Mouse (Mus musculus): ENCODE results near the gene Lhcgr. TPM values are rescaled to one million over a fixed set of nuclear protein-coding genes. Genes with fewer than 3 reads are reported as not detected.

The Lhcgr gene
- polyA plus RNA-seq, 1 experiment from 2014 or later, result 0.13 TPM

- Histone ChIP-seq H3K36me3 (ENCODE audit: insufficient read depth, low read length) (no peaks in the 10 kb centered on the region), H3K4me1 (ENCODE audit: insufficient read depth, low read depth, low read length) (no peaks in the 10 kb centered on the region), H3K9ac (replicated peaks; ENCODE audit: low read depth) (no peak overlapping the region), H3K27me3 (replicated peaks; ENCODE audit: insufficient read depth, low read length) (no peaks in the 10 kb centered on the region), H3K4me2 (replicated peaks; ENCODE audit: low read depth, low read length) (no peak overlapping the region), H3K27ac (ENCODE audit: low read length) (no peak overlapping the region), H3K4me3 (ENCODE audit: low read depth, low read length) (no peak overlapping the region), H3K9me3 (ENCODE audit: low read length) (no peaks in the 10 kb centered on the region)
- WGBS, result 54% methylated on average over 9 of the region's 9 CpGs
- TF ChIP-seq EP300 (IDR thresholded peaks at IDR 0.05) (no peak), CTCF (IDR thresholded peaks at IDR 0.05) (no peak)
- ATAC-seq (no peak), DNase-seq (ENCODE audit: low spot score) (no peak)
These were observed 95.0 kb downstream of the Lhcgr start for GRCm38 (mm10) chr17:88696656-88697333.

DNA sequence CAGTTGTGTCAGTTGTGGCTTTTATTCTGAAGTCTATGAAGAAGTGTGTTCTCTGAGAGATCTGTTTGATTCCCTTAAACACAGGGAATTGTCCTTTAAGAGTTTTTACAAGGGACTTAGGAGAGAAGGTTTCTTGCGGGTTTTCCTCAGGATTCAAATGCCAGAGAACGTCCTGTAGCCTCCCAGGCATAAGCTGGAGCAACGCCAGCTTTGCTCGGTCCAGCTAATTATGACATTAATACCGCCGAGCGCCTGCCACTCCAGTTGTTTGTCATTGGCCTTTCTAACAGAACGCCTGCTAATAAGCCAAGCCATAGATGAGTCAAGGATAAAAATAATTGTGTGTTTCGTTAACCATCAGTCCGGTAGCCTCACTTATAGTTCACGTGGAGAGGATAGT, 103.6 kb downstream of the Lhcgr start:
- H3K36me3 ChIP-seq (ENCODE audit: insufficient read depth, low read length), result no peaks in the 10 kb centered on the region
- WGBS, result 57% methylated on average over 11 of the region's 11 CpGs
- no peak for DNase-seq (ENCODE audit: low spot score)
- TF ChIP-seq CTCF (IDR thresholded peaks at IDR 0.05), result no peak
- TF ChIP-seq EP300 (IDR thresholded peaks at IDR 0.05), result no peak
- no peaks in the 10 kb centered on the region for H3K27me3 ChIP-seq (replicated peaks; ENCODE audit: insufficient read depth, low read length)
- no peak for ATAC-seq
- no peak overlapping the region for H3K4me3 ChIP-seq (ENCODE audit: low read depth, low read length)
- H3K9me3 ChIP-seq (ENCODE audit: low read length), result no peaks in the 10 kb centered on the region
- no peak overlapping the region for H3K4me2 ChIP-seq (replicated peaks; ENCODE audit: low read depth, low read length)
- no peak overlapping the region for H3K9ac ChIP-seq (replicated peaks; ENCODE audit: low read depth)
- H3K27ac ChIP-seq (ENCODE audit: low read length), result no peak overlapping the region
- H3K4me1 ChIP-seq (ENCODE audit: insufficient read depth, low read depth, low read length), result no peaks in the 10 kb centered on the region

DNA sequence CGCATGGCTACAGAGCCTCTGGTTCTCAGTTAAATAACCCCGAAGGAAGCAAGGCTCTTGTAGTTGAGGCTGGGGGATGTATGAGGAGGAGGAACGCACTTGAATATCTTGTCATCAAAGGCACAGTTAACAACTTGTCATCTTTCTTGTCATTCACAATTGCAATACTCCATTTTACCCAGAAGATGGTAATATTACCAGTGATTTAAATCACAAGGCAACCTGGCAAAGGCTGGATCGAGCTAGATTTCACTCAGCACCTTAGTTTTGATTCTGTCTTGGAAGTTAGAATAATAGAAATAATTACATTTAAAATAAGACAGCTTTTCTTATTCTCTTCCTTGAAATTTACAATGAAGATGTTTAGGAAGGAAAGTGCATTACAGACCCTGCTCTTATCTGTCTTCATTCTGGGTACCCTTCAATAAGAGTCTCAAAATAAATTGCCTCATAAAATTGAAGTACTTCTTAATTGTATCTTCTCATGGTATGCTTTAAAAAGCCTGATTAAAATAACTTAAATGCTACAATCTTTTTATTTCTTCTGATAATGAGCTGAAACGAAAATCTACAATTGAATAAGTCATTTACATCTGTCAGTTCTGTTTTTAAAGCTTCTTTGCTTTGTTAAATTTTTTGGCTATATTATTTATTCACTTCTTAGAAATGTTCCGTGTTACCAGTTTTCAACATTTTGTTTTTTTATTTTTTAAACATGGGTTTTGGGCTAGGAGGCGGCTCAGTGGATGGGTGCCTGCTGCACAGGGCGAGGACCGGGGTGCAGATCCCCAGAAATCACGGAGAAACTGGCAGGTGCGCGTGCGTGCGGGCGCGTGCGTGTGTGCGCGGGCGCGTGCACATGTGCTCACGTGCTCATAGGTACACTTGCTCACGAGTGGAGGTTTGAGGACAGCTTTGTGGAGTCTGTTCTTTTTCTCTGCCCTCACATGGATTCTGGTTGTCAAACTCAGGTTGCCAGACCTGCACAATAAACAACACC, 116.2 kb downstream of the Lhcgr start:
- ATAC-seq (no peak), DNase-seq (ENCODE audit: low spot score) (no peak)
- TF ChIP-seq CTCF (IDR thresholded peaks at IDR 0.05), result no peak
- no peak for TF ChIP-seq EP300 (IDR thresholded peaks at IDR 0.05)
- Histone ChIP-seq H3K27ac (ENCODE audit: low read length) (no peak overlapping the region), H3K4me1 (ENCODE audit: insufficient read depth, low read depth, low read length) (no peaks in the 10 kb centered on the region), H3K4me2 (replicated peaks; ENCODE audit: low read depth, low read length) (no peak overlapping the region), H3K4me3 (ENCODE audit: low read depth, low read length) (no peak overlapping the region), H3K9me3 (ENCODE audit: low read length) (no peaks in the 10 kb centered on the region), H3K27me3 (replicated peaks; ENCODE audit: insufficient read depth, low read length) (no peaks in the 10 kb centered on the region), H3K36me3 (ENCODE audit: insufficient read depth, low read length) (no peaks in the 10 kb centered on the region), H3K9ac (replicated peaks; ENCODE audit: low read depth) (no peak overlapping the region)
- WGBS, result 87% methylated on average over 23 of the region's 23 CpGs

DNA sequence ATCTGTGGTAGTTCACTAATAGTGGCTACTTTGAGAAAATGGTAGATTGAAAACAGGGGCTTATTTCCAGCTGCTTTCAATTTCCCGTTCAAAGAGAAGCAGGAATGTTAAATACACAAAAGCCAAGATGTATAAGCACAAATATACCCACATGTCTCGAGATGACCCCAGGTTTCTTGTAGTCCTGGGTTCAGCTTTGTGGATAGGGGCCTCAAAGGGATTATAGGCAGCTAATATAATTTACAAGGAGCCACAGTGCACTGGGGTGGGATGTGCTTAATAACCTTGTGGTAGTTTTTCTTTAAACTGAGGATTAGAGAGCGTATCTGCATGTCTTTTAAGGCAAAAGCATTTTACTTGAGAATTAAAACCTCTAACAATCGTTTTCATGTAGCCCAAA, 121.0 kb downstream of the Lhcgr start:
- 44% methylated on average over 4 of the region's 4 CpGs for WGBS
- H3K4me1 ChIP-seq (ENCODE audit: insufficient read depth, low read depth, low read length), result no peaks in the 10 kb centered on the region; the same call in 1 of the 2 replicates
- H3K4me2 ChIP-seq (replicated peaks; ENCODE audit: low read depth, low read length), result no peak overlapping the region

GRCm38 (mm10) chr17:88669921-88670320, 121.9 kb downstream of the Lhcgr start:
- no peak overlapping the region for H3K4me2 ChIP-seq (replicated peaks; ENCODE audit: low read depth, low read length)
- H3K4me1 ChIP-seq (ENCODE audit: insufficient read depth, low read depth, low read length), result no peaks in the 10 kb centered on the region; the same call in 1 of the 2 replicates
- no peaks in the 10 kb centered on the region for H3K36me3 ChIP-seq (ENCODE audit: insufficient read depth, low read length)
- no peaks in the 10 kb centered on the region for H3K27me3 ChIP-seq (replicated peaks; ENCODE audit: insufficient read depth, low read length)
- no peak overlapping the region for H3K27ac ChIP-seq (ENCODE audit: low read length)
- no peaks in the 10 kb centered on the region for H3K9me3 ChIP-seq (ENCODE audit: low read length)
- WGBS, result 74% methylated on average over 2 of the region's 2 CpGs
- no peak overlapping the region for H3K9ac ChIP-seq (replicated peaks; ENCODE audit: low read depth)
- TF ChIP-seq EP300 (IDR thresholded peaks at IDR 0.05) (no peak), CTCF (IDR thresholded peaks at IDR 0.05) (no peak)
- DNase-seq (ENCODE audit: low spot score), result no peak
- ATAC-seq, result no peak
- no peak overlapping the region for H3K4me3 ChIP-seq (ENCODE audit: low read depth, low read length)

More for the DNA sequence above, 121.0 kb downstream of the Lhcgr start:
- no peak for ATAC-seq
- H3K9ac ChIP-seq (replicated peaks; ENCODE audit: low read depth), result no peak overlapping the region
- H3K9me3 ChIP-seq (ENCODE audit: low read length), result no peaks in the 10 kb centered on the region
- no peak overlapping the region for H3K27ac ChIP-seq (ENCODE audit: low read length)
- no peak for DNase-seq (ENCODE audit: low spot score)
- no peak overlapping the region for H3K4me3 ChIP-seq (ENCODE audit: low read depth, low read length)
- TF ChIP-seq EP300 (IDR thresholded peaks at IDR 0.05) (no peak), CTCF (IDR thresholded peaks at IDR 0.05) (no peak)
- H3K36me3 ChIP-seq (ENCODE audit: insufficient read depth, low read length), result no peaks in the 10 kb centered on the region
- H3K27me3 ChIP-seq (replicated peaks; ENCODE audit: insufficient read depth, low read length), result no peaks in the 10 kb centered on the region

GRCm38 (mm10) chr17:88668452-88668851, 123.3 kb downstream of the Lhcgr start, which contains the start of gene Gtf2a1l:
Gene Gtf2a1l, plus strand, starts transcription at chr17:88668660.
- DNase-seq (ENCODE audit: low spot score) (peak; percentile 27), ATAC-seq (peak; percentile 35; the same call in 1 of the 2 replicates)
- Histone ChIP-seq H3K27me3 (replicated peaks; ENCODE audit: insufficient read depth, low read length) (no peaks in the 10 kb centered on the region), H3K27ac (ENCODE audit: low read length) (no peak within 1 kb of the TSS), H3K9ac (replicated peaks; ENCODE audit: low read depth) (no peak within 1 kb of the TSS), H3K9me3 (ENCODE audit: low read length) (no peaks in the 10 kb centered on the region), H3K4me2 (replicated peaks; ENCODE audit: low read depth, low read length) (0 out of 2 replicates have a peak within 1 kb of the TSS, but pooled peaks have one; percentile 12), H3K4me1 (ENCODE audit: insufficient read depth, low read depth, low read length) (no peaks in the 10 kb centered on the region; the same call in 1 of the 2 replicates), H3K4me3 (ENCODE audit: low read depth, low read length) (no peak within 1 kb of the TSS), H3K36me3 (ENCODE audit: insufficient read depth, low read length) (no peaks in the 10 kb centered on the region)
- WGBS, result 29% methylated on average over 21 of the region's 21 CpGs
- TF ChIP-seq EP300 (IDR thresholded peaks at IDR 0.05) (no peak), CTCF (IDR thresholded peaks at IDR 0.05) (peak; percentile 16)

Other genes starting within 250 kb of the Lhcgr start
- 6.4 and 6.9 TPM in 2 replicates for gene Ston1, start 194.3 kb downstream of the Lhcgr start, polyA plus RNA-seq (2015; fragmentation: Nextera tagmentation; extraction: Ambion mirVana)
- gene Gtf2a1l, start 123.3 kb downstream of the Lhcgr start, polyA plus RNA-seq (2015; fragmentation: Nextera tagmentation; extraction: Ambion mirVana), result 0.15 TPM in 1 of 2 replicates, not detected in the other

Data from lung, postnatal 0 days (tissue).